Mouse (Mus musculus): ENCODE measurements around the gene Gulp1. TPM values are rescaled to one million over a fixed set of nuclear protein-coding genes. Genes with fewer than 3 reads are reported as not detected.

The Gulp1 gene
- 1 to 10 TPM; 3.9 to 5.5 TPM for total RNA-seq (2021)
- long read RNA-seq, experiment 1, partial matches to known transcripts = 0 of 3 reads
- long read RNA-seq, experiment 1, other reads (novel, unspliced or antisense) = 1 of 3 reads
- long read RNA-seq, experiment 2, partial matches to known transcripts = 0 of 3 reads
- long read RNA-seq, experiment 2, other reads (novel, unspliced or antisense) = 1 of 3 reads

DNA sequence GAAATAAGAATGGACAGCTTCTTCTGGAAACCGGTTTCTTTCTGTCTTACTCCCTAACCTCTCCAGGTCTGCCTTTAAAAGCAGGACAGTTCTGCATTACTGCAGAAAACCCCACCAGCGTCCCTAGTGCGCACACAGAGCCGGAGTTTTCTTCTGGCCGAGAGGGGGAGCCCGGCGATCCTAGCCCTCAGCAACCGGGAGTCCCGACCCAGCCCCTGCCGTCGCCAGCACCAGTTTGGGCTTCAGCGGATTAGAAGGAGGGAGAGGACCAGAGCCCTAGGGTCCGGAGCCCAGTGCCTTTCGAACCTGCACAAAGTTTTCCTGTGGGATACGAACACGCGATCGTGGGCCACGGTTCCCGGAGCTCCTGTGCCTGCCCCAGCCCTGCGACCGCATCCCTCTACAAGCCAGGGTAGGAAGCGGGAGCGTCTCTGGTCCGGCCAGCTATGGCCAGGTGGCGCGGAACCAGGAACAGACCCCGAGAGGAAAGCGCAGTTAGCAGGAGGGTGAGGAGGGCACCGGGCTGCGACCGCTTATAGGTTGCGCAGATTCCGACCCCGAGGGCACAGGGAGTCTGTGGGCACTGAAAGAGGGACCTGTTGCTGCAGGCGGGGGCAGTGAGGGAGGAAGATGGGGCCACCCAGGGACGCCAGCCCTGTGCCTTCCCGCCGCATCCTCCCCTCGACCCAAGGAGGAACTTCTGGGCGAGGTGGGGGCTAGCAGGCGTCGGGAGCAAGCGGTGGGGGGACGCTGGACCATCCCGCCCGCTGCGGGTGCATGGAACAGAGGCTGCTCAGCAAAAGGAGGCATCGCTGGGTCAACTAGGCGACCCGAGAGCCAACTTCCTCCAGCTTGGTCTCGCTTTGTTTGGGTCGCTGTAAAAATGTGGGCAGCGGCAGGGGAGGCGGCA is at the start of gene Gulp1:
Gene Gulp1 (plus strand): TSS at position 51 of the 910 bp plus-strand sequence.
- peak; percentile 28 to 34 for DNase-seq (ENCODE audit: low spot score in 2 of 2)

DNA sequence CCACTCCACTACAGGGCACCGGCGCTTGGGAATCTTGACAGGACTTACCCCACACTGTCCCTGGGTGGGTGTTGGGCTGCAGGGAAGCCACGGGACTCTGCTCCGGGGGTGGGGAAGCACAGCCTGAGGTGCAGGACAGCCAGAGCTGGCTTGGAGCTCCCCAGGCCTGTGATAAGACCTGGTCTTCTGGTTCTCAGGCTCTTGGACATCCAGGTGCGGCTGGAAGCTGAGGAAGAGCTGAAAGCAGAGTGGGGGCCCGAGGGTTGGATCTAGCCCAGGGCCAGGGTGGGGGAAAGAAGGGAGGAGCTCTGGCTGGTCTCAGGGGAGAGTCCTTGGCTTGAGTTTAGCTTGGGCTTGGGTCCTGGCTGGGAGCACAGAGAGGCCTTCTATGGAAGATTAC is 1.1 kb upstream of the Gulp1 start:
- no peak for DNase-seq (ENCODE audit: low spot score in 2 of 2)

DNA sequence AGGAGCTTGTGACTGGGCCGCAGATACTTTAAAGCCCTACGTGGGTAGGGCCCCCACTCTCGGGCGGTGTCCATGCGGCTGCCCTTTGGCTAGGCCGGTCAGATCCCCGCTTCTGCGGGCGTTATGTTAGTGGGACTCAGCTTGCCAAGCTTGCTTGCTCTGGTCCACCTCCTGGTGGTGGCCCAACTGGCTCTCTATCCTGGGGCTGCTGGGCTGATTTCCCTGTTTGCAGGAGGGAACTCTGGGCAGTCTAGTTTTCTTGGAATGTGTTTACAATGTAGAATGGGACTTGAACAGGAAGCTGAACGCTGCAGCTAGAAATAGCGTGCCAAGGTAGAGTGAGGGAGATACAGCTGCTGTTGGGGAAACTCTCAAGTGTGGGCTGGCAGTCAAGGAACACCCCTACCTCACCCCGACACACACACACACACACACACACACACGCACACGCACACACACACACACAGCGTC is 1.1 kb downstream of the Gulp1 start:
- DNase-seq (ENCODE audit: low spot score in 2 of 2) = peak; percentile 22 to 26

DNA sequence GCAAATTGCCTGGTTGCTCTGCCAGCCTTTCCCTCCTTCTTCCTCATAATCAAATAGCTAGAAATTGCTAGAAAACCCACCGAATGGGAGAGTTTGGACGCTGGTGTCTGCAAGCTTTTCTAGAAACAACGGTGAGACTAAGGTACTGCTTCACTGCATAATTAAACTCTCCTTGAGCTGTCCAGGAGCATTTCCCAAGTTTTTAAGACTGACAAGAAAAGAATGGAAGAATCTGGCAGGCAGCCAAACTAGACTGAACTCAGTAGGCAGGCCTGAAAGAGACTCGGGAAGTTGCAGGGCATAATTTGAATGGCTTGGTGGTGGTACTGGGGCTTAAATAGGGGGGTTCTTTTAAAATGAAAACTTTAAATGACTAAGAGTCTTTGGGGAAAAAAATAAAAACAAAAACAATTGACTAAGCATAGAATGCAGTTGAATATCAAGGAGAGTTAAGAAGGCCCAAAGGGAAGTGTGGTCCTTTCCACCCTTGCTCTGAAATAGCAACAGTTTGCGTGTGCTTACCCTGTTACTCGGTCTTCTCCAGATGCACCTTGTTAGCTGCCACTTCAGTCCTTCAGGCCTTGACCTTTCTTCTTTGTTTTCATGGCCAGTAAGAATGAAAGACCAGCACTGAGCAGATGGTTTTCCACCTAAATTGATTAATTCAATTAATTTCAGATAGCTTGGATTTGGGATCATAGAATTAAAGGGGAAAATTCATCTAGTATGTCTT is 2.0 kb downstream of the Gulp1 start:
- peak; percentile 7 to 35 for DNase-seq (ENCODE audit: low spot score in 2 of 2)

DNA sequence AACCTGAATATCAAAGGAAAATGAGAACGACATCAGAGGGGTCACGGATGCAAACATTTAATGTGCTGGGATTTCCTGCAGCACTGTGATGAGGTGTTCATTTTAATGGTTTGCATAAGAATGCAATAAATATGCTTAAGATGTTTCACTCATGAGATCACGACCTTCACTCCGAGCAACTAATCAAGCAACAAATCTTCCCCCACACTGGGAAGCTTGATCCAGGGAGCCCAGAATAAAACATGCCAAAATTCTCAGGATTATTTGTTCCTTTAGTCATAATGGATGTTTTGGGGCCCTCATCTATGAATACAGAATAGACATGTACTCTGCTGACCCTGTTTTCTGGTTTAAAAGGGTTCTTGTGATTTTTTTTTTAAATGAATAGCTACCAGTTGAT is 16.1 kb downstream of the Gulp1 start:
- no peak for DNase-seq (ENCODE audit: low spot score in 2 of 2)

DNA sequence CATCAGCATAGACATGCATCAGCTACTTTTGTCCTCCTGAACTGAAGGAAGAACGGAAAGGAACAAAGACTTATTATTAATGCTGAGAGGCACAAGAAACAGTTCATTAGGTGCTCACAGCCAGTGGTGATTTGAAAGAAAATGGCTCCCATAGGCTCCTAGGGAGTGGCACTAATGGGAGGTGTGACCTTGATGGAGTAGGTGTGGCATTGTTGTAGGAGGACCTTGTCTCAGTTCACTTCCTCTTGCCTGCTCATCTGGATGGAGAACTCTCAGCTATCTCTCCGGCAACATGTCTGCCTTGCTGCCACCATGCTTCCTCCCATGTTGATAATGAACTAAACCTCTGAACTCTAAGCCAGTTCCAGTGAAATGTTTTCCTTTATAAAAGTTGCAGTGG is 17.0 kb downstream of the Gulp1 start:
- DNase-seq (ENCODE audit: low spot score in 2 of 2) = no peak

DNA sequence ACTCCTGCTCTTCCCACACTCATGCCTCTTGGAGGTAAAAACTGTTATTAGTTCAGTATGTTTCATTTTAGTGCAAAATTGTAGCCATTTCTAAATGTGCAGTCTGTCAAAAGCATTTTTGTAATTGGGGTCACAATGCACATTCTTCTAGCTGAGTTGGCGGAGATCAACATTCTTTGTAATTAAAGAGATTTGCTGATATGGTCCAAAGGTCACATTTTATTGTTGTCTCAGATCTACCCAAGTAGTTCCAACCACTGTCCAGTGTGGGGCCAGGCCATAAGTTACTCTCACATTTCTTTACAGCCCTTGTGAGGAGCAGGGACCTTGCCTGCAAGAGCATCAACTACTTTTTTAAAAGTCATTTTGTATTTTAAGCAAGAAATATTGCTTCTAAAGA is 24.7 kb downstream of the Gulp1 start:
- DNase-seq (ENCODE audit: low spot score in 2 of 2) = no peak

DNA sequence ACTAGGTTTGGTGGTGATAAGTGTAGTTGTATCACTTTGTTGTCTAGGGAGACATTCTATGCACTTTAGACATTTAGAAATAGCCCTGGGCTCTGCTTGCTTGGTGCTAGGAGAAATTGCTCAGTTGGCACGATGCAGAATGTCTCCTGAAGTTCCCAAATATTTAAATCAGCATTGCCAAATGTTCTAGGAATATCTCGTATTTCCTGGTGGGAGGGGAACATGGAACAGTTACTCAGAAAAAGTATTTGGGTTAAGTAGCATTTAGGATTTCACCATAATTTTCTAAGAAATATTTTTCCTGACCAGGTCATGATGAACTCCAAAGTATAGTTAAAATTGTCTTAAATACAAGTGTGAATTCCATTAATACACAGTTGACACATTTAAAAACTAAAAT is 25.3 kb downstream of the Gulp1 start:
- DNase-seq (ENCODE audit: low spot score in 2 of 2) = no peak

DNA sequence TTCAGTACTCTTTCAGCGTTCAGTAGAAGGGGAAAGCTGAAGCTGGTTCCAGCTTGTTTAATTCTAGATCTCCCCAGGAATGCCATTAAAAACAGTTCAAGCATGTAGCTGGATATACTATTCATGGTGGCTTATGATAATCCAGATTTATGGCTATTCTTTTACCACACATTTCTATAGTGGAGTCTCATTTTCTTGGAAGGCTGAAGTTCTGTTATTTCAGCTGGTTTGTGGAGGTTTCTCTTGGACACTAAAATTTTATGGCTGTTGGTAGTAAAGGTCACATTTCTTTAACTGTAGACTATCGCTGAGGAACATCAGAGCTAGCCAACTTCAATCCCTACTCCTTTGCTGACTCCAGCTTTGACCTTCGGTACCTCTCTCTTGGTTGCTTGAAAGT is 29.1 kb downstream of the Gulp1 start:
- DNase-seq (ENCODE audit: low spot score in 2 of 2) = no peak

DNA sequence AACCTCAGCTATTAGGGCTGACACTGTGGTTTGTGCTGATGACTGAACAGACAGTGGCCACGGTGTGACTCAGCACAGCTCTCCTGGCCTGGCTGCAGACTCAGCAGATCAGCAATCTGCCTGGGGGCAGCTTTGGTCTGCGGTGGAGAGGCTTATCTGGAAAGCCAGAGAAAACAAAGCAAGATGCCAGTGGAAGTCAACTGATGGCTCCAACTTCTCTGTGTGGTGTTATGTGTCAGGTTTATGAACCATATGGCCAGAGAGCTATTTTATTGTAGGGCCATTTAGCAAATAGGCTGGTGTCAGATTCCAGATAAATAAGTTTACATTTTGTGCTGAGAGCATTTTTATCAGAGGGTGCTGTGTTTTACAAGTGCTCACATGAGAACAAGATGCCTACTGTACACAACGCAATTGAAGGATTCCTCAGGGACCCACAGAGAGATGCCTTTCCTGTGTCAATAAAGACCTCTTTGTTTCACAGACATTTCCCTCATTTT is 33.6 kb downstream of the Gulp1 start:
- no peak for DNase-seq (ENCODE audit: low spot score in 2 of 2)

DNA sequence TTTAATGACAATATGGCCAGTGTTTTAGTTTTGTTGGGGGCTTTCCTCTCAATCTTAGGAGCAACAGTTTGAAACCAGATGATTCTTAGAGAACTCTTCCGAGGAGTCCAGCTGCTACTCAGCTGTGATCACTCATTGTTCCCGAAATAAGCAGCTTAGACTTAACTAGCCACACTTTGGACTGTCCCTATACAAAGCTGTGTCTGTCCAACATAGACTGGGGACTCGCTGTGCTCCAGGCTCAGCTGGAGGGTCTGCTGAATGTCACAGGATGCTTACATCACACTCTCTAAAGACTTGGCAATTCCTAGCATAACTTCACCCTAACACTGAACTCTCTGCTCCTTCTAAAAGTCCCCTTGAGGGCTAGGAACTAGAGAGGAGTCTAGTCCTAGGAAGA is 40.4 kb downstream of the Gulp1 start:
- no peak for DNase-seq (ENCODE audit: low spot score in 2 of 2)

DNA sequence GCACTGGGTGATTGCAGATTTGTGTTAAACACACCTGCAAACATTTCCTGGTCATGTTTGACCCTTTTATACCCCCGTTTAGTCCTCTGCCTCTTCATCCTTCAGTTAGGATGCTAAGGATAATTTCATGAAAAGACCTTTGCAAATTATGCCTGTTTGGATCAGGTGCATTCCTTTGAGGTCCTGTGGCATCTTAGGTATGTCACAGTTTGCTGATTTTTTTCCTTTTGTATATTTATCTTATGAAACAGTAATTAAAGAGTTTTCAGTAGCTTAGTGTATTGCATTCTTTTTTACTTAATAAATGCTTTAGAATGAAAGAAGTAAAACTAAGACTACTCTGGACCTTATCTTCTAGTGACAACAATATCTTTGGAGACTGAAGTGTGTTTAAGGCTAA is 41.8 kb downstream of the Gulp1 start:
- no peak for DNase-seq (ENCODE audit: low spot score in 2 of 2)

DNA sequence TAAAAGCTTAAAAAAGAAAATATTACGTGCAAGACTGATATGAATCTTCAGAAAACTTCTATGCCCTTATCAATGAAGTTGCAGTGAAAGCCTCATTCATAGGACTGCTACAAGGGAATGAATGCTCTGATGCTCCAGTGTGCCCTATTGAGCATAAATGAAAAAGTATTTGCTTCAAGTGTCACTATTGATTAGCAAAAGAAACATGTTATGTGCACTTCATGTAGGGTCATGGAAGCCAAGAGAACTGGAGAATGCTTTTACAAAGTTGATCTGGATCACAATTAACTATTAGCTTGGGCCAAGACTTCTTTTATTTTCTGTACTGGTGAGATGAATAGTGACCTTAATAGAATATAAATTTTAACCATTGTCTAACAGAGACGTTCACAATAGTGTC is 47.0 kb downstream of the Gulp1 start:
- DNase-seq (ENCODE audit: low spot score in 2 of 2) = no peak

DNA sequence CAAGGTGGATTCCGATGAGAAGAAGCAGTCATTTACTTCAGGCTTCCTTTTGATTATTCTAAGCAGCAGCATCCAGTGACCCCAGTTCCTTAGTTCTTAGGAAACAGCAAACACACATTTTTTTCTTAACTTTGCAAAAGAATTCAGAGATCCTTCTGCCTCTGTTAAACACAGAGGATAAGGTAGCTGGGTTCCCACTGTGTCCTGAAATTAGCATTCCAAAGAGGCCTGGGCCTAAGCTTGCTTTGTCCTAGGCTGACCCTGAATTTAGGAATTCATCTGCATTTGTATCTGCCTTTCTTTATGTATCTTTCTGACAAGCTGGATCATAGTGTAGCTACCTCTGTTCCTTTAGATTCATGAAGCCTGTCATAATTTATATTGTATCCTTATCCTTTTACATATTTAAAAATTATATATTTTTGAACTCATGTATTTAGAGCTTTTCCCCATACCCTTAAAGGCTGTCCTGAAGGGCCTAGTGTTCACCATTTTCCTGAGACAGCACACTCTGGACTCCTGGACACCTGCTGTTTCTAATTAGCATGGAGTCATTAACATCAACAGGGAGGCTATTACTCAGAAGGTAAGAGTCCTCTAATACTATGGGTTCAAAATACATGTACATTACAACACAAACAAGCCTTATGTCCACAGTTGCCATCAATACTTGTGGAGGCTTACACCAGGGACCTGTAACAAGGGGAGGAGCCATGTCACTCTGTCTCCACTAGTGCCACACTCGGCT is 62.2 kb downstream of the Gulp1 start:
- DNase-seq (ENCODE audit: low spot score in 2 of 2) = no peak

DNA sequence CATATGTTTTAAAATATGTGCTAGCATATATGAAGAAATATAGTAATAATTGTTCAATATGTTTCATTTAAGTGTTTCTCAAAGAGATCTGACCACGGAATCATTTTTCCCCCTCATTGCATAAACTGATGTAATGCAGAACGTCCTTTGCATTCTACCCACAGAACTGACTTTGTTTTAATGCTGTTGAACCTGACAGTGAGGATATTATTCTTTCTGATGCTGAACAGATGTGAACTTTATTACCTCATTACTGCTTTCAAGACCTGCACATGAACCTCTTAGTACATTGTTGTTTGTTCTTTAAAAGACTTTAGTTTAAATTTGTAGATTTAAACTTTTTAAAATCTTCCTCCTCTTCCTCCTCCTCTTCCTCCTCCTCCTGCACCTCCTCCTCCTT is 67.4 kb downstream of the Gulp1 start:
- no peak for DNase-seq (ENCODE audit: low spot score in 2 of 2)

DNA sequence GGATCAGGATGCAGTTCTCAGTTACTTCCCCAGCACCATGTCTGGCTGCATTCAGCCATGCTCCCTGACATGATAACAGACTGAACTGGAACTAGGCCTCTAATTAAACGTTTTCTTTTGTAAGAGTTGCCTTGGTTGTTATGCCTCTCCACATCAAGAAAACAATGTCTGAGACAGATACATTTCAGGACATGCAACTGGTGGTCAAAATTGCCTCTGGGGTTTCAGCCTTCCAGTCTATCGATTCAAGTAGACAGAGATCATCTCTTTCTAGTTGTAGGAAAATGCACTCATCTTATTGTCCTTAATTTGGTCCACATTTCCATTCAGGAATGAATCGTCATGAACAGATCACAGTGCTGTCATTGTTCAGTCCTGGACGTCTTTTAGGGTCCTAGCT is 83.2 kb downstream of the Gulp1 start:
- DNase-seq (ENCODE audit: low spot score in 2 of 2) = no peak

DNA sequence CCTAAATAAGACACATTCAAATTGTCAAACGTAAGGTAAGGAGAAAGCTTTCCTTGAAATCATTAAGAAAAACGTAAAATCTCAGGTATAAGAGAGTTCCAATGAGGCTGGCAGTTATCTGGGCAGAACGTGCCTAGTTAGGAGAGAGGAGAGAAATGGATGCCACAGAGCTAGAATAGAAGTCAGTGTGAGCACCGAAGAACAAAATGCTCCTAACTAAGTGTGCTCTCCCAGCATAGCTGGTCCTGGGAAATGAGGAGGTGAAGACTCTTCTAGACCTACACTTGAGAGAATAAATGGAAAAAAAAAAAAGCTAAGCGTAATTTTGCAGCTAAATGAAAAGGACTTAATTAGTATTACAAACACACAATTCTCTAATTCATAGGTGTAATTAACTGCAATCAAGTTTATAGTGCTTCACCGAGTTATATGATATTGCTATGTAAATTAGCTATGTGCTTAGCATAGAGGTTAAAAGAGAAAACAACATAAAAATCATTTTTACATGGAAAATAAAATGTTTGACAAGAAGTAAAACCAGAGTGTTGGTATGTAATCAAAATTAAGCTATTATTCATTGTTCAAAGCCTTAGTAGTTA is 94.5 kb downstream of the Gulp1 start:
- no peak for DNase-seq (ENCODE audit: low spot score in 2 of 2)

DNA sequence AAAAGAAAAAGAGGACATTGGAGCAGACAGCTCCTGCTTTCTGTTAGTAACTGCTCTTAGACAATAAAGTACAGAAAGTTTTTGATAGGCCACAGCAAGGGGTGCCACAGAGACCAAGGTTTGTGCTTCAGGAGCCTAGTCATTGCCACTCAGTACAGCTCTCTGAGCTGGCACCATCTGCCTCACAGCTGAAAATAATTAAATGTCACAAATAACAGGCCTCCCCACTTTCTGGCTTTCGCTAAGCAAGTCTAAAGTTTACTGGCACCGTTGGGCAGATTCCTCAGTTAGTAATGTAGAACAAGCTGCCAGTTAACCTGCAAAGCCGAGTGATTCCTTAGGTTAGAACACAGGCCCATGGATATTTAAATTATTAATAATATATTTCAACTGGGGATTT is 127.7 kb downstream of the Gulp1 start:
- peak; percentile 3 to 12 for DNase-seq (ENCODE audit: low spot score in 2 of 2)

DNA sequence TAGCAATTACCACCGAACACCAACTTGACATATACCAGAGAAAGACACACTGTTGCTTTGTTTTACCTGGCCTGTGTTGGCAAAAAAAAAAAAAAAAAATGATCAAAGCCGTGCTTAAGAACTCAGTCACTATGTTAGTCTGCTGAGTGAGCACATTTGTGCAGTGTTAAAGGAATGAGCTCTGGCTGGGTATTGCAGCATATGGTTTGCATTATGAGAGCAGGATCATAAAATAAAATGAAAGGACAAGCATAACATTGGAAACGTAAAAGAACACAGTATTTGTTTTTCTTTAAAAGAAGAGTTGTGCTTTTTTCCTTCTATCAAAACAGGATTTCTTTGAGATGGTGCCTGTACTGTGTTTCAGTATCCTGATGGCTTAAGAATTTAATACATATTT is 128.1 kb downstream of the Gulp1 start:
- no peak for DNase-seq (ENCODE audit: low spot score in 2 of 2)

DNA sequence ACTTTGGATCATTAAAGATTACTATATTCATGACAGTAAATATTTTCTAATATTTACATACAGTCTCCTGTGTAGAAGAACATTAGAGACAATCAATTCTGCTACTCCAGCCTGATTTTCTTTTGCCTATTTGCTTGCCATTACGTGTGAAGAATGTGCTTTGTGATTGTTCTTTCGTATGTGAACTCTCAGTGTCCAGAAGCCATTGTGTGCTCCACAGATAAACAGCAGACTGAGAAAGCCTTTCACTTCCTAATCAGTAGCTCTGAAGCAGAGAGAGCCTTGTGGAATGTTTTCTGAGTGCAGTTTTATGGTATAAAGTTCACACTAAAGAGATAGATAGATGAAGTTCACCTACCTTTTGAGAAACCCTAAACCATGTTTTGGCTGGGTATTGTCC is 131.2 kb downstream of the Gulp1 start:
- DNase-seq (ENCODE audit: low spot score in 2 of 2) = no peak

DNA sequence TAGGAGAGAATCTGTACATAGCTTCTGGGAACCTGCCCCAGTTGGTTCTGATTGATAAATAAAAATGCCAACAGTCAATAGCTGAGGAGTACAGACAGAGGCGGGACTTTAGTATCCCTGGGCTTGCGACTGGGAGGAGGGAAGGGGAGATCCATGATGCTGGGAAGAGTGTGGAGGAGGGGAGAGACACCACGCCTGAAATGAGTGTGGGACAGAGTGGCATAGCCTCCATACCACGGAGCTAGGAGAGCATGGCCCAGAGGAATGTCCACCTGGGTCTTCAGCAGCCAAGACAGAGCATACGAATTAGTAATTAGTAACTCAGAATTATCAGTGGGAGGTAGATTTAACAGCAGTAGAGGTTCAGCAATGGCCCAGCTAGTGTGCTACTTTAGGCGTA is 132.4 kb downstream of the Gulp1 start:
- no peak for DNase-seq (ENCODE audit: low spot score in 2 of 2)
